Mouse (Mus musculus): ENCODE results near the gene Cln5.

The Cln5 gene

GRCm38 (mm10) chr14:103125756-103126155 is 55.7 kb downstream of the Cln5 start:
- DNase-seq = no peak
